Mouse (Mus musculus): ENCODE results near the gene Insc. TPM values are rescaled to one million over a fixed set of nuclear protein-coding genes. Genes with fewer than 3 reads are reported as not detected.

The Insc gene
- polyA plus RNA-seq, 1 experiment from 2014 or later, result 18.1 TPM

- Histone ChIP-seq H3K36me3 (ENCODE audit: control insufficient read depth, insufficient read depth, low read length) (no peaks in the 10 kb centered on the region), H3K4me2 (ENCODE audit: low read depth, low read length) (no peak overlapping the region), H3K9me3 (ENCODE audit: control insufficient read depth, low read length) (no peaks in the 10 kb centered on the region), H3K9ac (ENCODE audit: low read depth, low read length) (no peak overlapping the region), H3K27me3 (replicated peaks; ENCODE audit: control insufficient read depth, insufficient read depth, low read length) (no peaks in the 10 kb centered on the region), H3K27ac (replicated peaks; ENCODE audit: low read depth, low read length) (no peak overlapping the region), H3K4me3 (ENCODE audit: low read depth, low read length) (no peak overlapping the region), H3K4me1 (ENCODE audit: control insufficient read depth, insufficient read depth, low read length) (peaks cover 3% of the 10 kb centered on the region; the same call in 1 of the 2 replicates)
- DNase-seq (ENCODE audit: low spot score) (no peak), ATAC-seq (ENCODE audit: low read depth) (no peak)
- WGBS, result 88% methylated on average over 2 of the region's 2 CpGs
Observed at GRCm38 (mm10) chr7:114847179-114847578, 103.7 kb downstream of the Insc start.

- ATAC-seq (ENCODE audit: low read depth) (no peak), DNase-seq (ENCODE audit: low spot score) (no peak)
- no peaks in the 10 kb centered on the region for H3K9me3 ChIP-seq (ENCODE audit: control insufficient read depth, low read length)
- H3K4me3 ChIP-seq (ENCODE audit: low read depth, low read length), result no peak overlapping the region
- peaks cover 3% of the 10 kb centered on the region; the same call in 1 of the 2 replicates for H3K4me1 ChIP-seq (ENCODE audit: control insufficient read depth, insufficient read depth, low read length)
- no peaks in the 10 kb centered on the region for H3K27me3 ChIP-seq (replicated peaks; ENCODE audit: control insufficient read depth, insufficient read depth, low read length)
- 78% methylated on average over 3 of the region's 3 CpGs for WGBS
- H3K27ac ChIP-seq (replicated peaks; ENCODE audit: low read depth, low read length), result no peak overlapping the region; the same call in 1 of the 2 replicates
- no peaks in the 10 kb centered on the region for H3K36me3 ChIP-seq (ENCODE audit: control insufficient read depth, insufficient read depth, low read length)
- H3K9ac ChIP-seq (ENCODE audit: low read depth, low read length), result no peak overlapping the region
- no peak overlapping the region for H3K4me2 ChIP-seq (ENCODE audit: low read depth, low read length)
Observed at GRCm38 (mm10) chr7:114852387-114852786, 108.9 kb downstream of the Insc start.

DNA sequence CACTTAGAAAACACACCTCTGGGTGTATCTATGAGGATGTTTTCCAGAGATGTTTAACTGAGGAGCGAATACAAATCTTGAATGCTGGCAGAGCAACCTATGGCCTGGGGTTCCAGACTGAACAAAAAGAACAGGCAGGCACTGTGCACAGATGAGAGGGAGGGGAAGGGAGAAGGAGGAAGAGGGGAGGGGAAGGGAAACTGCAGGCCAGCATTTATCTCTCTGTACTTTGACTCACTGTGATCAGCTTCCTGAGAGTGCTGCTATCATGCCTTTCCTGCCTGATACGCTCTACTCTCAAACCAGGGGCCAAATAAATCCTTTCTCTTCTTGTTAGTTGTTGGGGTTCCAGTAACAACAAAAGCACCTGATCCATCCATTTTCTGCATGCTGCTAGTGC, 110.7 kb downstream of the Insc start:
- Histone ChIP-seq H3K9me3 (ENCODE audit: control insufficient read depth, low read length) (no peaks in the 10 kb centered on the region), H3K4me1 (ENCODE audit: control insufficient read depth, insufficient read depth, low read length) (peaks cover 3% of the 10 kb centered on the region; the same call in 1 of the 2 replicates), H3K27ac (replicated peaks; ENCODE audit: low read depth, low read length) (no peak overlapping the region), H3K27me3 (replicated peaks; ENCODE audit: control insufficient read depth, insufficient read depth, low read length) (no peaks in the 10 kb centered on the region), H3K4me2 (ENCODE audit: low read depth, low read length) (no peak overlapping the region), H3K9ac (ENCODE audit: low read depth, low read length) (no peak overlapping the region), H3K36me3 (ENCODE audit: control insufficient read depth, insufficient read depth, low read length) (no peaks in the 10 kb centered on the region), H3K4me3 (ENCODE audit: low read depth, low read length) (no peak overlapping the region)
- DNase-seq (ENCODE audit: low spot score) (no peak), ATAC-seq (ENCODE audit: low read depth) (no peak)
- WGBS, result 58% methylated on average over 2 of the region's 2 CpGs

DNA sequence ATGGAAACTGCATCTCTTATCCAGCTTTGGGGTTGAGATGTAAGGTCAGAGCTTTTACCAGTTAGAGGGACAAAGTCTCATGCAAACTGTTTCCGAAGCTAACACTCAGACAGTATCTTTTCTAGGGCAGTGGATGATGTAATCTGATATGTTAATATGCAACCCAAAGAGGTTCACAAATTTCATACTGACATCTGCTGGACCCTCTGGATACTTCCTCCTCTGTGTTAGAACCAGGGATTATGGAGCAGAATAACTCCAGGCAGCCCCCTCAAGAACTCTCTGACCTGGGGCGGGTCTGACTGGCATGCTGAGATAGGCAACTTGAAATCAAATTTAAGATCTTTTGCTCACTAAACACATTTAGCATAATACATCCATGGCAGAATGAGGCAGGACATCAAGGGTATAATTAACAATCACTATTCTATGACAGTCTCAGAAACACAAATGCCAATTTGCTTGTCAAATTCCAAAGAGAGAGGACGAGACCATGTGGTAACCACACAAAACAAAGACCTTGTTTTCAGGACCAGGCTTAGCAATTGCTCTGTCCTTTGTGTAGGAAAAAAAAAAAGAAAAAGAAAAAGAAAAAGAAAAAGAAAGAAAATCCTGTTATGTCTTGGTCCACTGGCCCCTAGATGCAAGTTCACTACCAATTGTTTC, 117.5 kb downstream of the Insc start:
- WGBS, result 50% methylated on average over 3 of the region's 3 CpGs
- H3K27ac ChIP-seq (replicated peaks; ENCODE audit: low read depth, low read length), result no peak overlapping the region

GRCm38 (mm10) chr7:114873315-114874012, 130.0 kb downstream of the Insc start:
- Histone ChIP-seq H3K36me3 (ENCODE audit: control insufficient read depth, insufficient read depth, low read length) (no peaks in the 10 kb centered on the region), H3K27me3 (replicated peaks; ENCODE audit: control insufficient read depth, insufficient read depth, low read length) (no peaks in the 10 kb centered on the region), H3K4me1 (ENCODE audit: control insufficient read depth, insufficient read depth, low read length) (no peaks in the 10 kb centered on the region), H3K4me2 (ENCODE audit: low read depth, low read length) (no peak overlapping the region), H3K9ac (ENCODE audit: low read depth, low read length) (no peak overlapping the region), H3K4me3 (ENCODE audit: low read depth, low read length) (no peak overlapping the region), H3K9me3 (ENCODE audit: control insufficient read depth, low read length) (no peaks in the 10 kb centered on the region), H3K27ac (replicated peaks; ENCODE audit: low read depth, low read length) (no peak overlapping the region)
- 15% methylated on average over 3 of the region's 3 CpGs for WGBS
- DNase-seq (ENCODE audit: low spot score) (peak; percentile 28), ATAC-seq (ENCODE audit: low read depth) (0 out of 2 replicates have a peak, but pooled peaks have one; percentile 37)

More for the DNA sequence above, 117.5 kb downstream of the Insc start:
- Histone ChIP-seq H3K4me3 (ENCODE audit: low read depth, low read length) (no peak overlapping the region), H3K36me3 (ENCODE audit: control insufficient read depth, insufficient read depth, low read length) (no peaks in the 10 kb centered on the region), H3K27me3 (replicated peaks; ENCODE audit: control insufficient read depth, insufficient read depth, low read length) (no peaks in the 10 kb centered on the region), H3K9me3 (ENCODE audit: control insufficient read depth, low read length) (no peaks in the 10 kb centered on the region), H3K4me2 (ENCODE audit: low read depth, low read length) (no peak overlapping the region), H3K9ac (ENCODE audit: low read depth, low read length) (no peak overlapping the region), H3K4me1 (ENCODE audit: control insufficient read depth, insufficient read depth, low read length) (no peaks in the 10 kb centered on the region)
- DNase-seq (ENCODE audit: low spot score) (no peak), ATAC-seq (ENCODE audit: low read depth) (no peak)

DNA sequence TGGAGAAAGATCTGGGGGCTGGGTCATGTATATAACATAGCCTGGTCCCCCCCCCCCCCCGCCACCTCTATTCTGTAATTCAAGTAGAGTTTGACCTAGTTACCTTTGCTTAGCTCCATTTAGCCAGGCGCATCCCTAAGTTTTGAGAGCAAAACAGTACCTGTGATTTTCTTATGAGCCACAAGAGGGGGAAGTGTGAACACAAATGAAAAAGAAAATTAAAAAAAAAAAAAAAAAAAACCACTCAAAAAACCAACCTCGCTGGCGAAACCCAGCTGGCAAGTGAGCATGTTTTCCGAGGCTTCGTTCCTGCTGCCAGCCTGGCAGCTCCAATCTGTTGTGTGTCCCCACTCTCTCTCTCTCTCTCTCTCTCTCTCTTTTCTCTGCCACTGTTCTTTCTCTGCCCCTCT, 130.5 kb downstream of the Insc start:
- Histone ChIP-seq H3K4me3 (ENCODE audit: low read depth, low read length) (no peak overlapping the region), H3K4me2 (ENCODE audit: low read depth, low read length) (peak overlapping the region; percentile 35; the same call in 1 of the 2 replicates), H3K9ac (ENCODE audit: low read depth, low read length) (no peak overlapping the region), H3K27ac (replicated peaks; ENCODE audit: low read depth, low read length) (no peak overlapping the region), H3K9me3 (ENCODE audit: control insufficient read depth, low read length) (no peaks in the 10 kb centered on the region), H3K36me3 (ENCODE audit: control insufficient read depth, insufficient read depth, low read length) (no peaks in the 10 kb centered on the region), H3K4me1 (ENCODE audit: control insufficient read depth, insufficient read depth, low read length) (no peaks in the 10 kb centered on the region), H3K27me3 (replicated peaks; ENCODE audit: control insufficient read depth, insufficient read depth, low read length) (no peaks in the 10 kb centered on the region)
- peak; percentile 84 for DNase-seq (ENCODE audit: low spot score)
- ATAC-seq (ENCODE audit: low read depth), result no peak
- 17% methylated on average over 6 of the region's 6 CpGs for WGBS

GRCm38 (mm10) chr7:114874579-114874978, 131.1 kb downstream of the Insc start:
- Histone ChIP-seq H3K36me3 (ENCODE audit: control insufficient read depth, insufficient read depth, low read length) (no peaks in the 10 kb centered on the region), H3K27me3 (replicated peaks; ENCODE audit: control insufficient read depth, insufficient read depth, low read length) (no peaks in the 10 kb centered on the region), H3K9ac (ENCODE audit: low read depth, low read length) (no peak overlapping the region), H3K4me2 (ENCODE audit: low read depth, low read length) (no peak overlapping the region), H3K27ac (replicated peaks; ENCODE audit: low read depth, low read length) (no peak overlapping the region), H3K4me1 (ENCODE audit: control insufficient read depth, insufficient read depth, low read length) (no peaks in the 10 kb centered on the region), H3K9me3 (ENCODE audit: control insufficient read depth, low read length) (no peaks in the 10 kb centered on the region), H3K4me3 (ENCODE audit: low read depth, low read length) (no peak overlapping the region)
- WGBS, result 94% methylated on average over 2 of the region's 2 CpGs
- no peak for DNase-seq (ENCODE audit: low spot score)
- ATAC-seq (ENCODE audit: low read depth), result no peak

DNA sequence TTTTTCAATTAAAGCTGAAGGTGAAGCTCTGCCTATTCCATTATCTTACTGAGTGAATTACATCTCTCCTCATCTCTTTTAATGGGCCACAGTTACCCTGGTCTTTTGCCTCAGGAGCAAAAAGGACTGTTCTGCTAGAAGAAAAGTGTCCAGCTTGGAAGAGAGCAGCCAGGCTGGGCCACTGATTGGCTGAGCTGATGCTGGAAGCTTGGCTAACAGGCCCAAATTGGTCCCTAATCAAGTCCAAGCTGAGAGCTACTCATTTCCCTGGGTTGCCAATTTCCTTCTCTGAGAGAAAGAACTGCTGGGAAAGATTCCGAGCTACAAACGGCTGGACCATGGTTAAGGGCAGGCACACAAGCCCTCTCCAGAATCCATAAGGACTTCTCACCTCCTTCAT, 140.1 kb downstream of the Insc start:
- H3K4me1 ChIP-seq (ENCODE audit: control insufficient read depth, insufficient read depth, low read length), result no peaks in the 10 kb centered on the region
- no peak overlapping the region for H3K4me2 ChIP-seq (ENCODE audit: low read depth, low read length)
- DNase-seq (ENCODE audit: low spot score) (no peak), ATAC-seq (ENCODE audit: low read depth) (no peak)
- no peaks in the 10 kb centered on the region for H3K9me3 ChIP-seq (ENCODE audit: control insufficient read depth, low read length)
- no peak overlapping the region for H3K4me3 ChIP-seq (ENCODE audit: low read depth, low read length)
- WGBS, result 63% methylated on average over 2 of the region's 2 CpGs
- no peak overlapping the region for H3K27ac ChIP-seq (replicated peaks; ENCODE audit: low read depth, low read length)
- no peak overlapping the region for H3K9ac ChIP-seq (ENCODE audit: low read depth, low read length)
- H3K27me3 ChIP-seq (replicated peaks; ENCODE audit: control insufficient read depth, insufficient read depth, low read length), result no peaks in the 10 kb centered on the region
- H3K36me3 ChIP-seq (ENCODE audit: control insufficient read depth, insufficient read depth, low read length), result no peaks in the 10 kb centered on the region
